Mouse (Mus musculus): ENCODE results near the gene Isy1. TPM values are rescaled to one million over a fixed set of nuclear protein-coding genes. Genes with fewer than 3 reads are reported as not detected.

The Isy1 gene
- polyA plus RNA-seq (2012; rRNA removed), result 25.3 and 25.8 TPM in 2 replicates

- DNase-seq (ENCODE audit: low read depth), result peak; percentile 77
These were observed at the start of gene Isy1 for GRCm38 (mm10) chr6:87838551-87839197. TSS of gene Isy1 (minus strand) at chr6:87838798.

- peak; percentile 72 for DNase-seq (ENCODE audit: low read depth)
These were observed 49.1 kb upstream of the Isy1 start, which contains the start of gene Copg1 for GRCm38 (mm10) chr6:87887594-87888233. TSS of gene Copg1 (plus strand) at chr6:87887814.

- DNase-seq (ENCODE audit: low read depth), result no peak
These were observed 48.1 kb upstream of the Isy1 start for GRCm38 (mm10) chr6:87886721-87887120.

- no peak for DNase-seq (ENCODE audit: low read depth)
These were observed 44.2 kb upstream of the Isy1 start for GRCm38 (mm10) chr6:87882816-87883215.

- DNase-seq (ENCODE audit: low read depth), result no peak
These were observed 43.6 kb upstream of the Isy1 start for GRCm38 (mm10) chr6:87882221-87882620.

- DNase-seq (ENCODE audit: low read depth), result no peak
These were observed 41.0 kb upstream of the Isy1 start for GRCm38 (mm10) chr6:87879628-87880027.

GRCm38 (mm10) chr6:87879010-87879409 lies 40.4 kb upstream of the Isy1 start:
- no peak for DNase-seq (ENCODE audit: low read depth)

- no peak for DNase-seq (ENCODE audit: low read depth)
These were observed 37.6 kb upstream of the Isy1 start for GRCm38 (mm10) chr6:87876068-87876643.

GRCm38 (mm10) chr6:87875562-87875961 lies 37.0 kb upstream of the Isy1 start:
- no peak for DNase-seq (ENCODE audit: low read depth)

- DNase-seq (ENCODE audit: low read depth), result no peak
These were observed 36.5 kb upstream of the Isy1 start for GRCm38 (mm10) chr6:87875083-87875482.

GRCm38 (mm10) chr6:87873963-87874362 lies 35.4 kb upstream of the Isy1 start:
- DNase-seq (ENCODE audit: low read depth), result no peak

- no peak for DNase-seq (ENCODE audit: low read depth)
These were observed 34.5 kb upstream of the Isy1 start for GRCm38 (mm10) chr6:87873104-87873503.

- no peak for DNase-seq (ENCODE audit: low read depth)
These were observed 32.6 kb upstream of the Isy1 start for GRCm38 (mm10) chr6:87871240-87871639.

GRCm38 (mm10) chr6:87870440-87870839 lies 31.8 kb upstream of the Isy1 start:
- no peak for DNase-seq (ENCODE audit: low read depth)

- no peak for DNase-seq (ENCODE audit: low read depth)
These were observed 30.4 kb upstream of the Isy1 start for GRCm38 (mm10) chr6:87868871-87869506.

- no peak for DNase-seq (ENCODE audit: low read depth)
These were observed 28.7 kb upstream of the Isy1 start for GRCm38 (mm10) chr6:87867256-87867655.

- DNase-seq (ENCODE audit: low read depth), result no peak
These were observed 27.6 kb upstream of the Isy1 start for GRCm38 (mm10) chr6:87866211-87866610.

GRCm38 (mm10) chr6:87857071-87857470 lies 18.5 kb upstream of the Isy1 start:
- DNase-seq (ENCODE audit: low read depth), result no peak

GRCm38 (mm10) chr6:87853446-87853845 lies 14.8 kb upstream of the Isy1 start:
- no peak for DNase-seq (ENCODE audit: low read depth)

- no peak for DNase-seq (ENCODE audit: low read depth)
These were observed 13.3 kb upstream of the Isy1 start for GRCm38 (mm10) chr6:87851871-87852270.

GRCm38 (mm10) chr6:87850900-87851614 lies 12.5 kb upstream of the Isy1 start, which contains the start of gene Cnbp:
TSS of gene Cnbp (minus strand) at chr6:87851106.
- DNase-seq (ENCODE audit: low read depth), result no peak

Data from gonadal fat pad, adult 2 months (tissue).